Mouse (Mus musculus): Measurements from ENCODE around the gene Mall. TPM values are rescaled to one million over a fixed set of nuclear protein-coding genes. Genes with fewer than 3 reads are reported as not detected.

Mall gene
- 19.2 and 24.9 TPM in 2 replicates for polyA plus RNA-seq (2015; fragmentation: Nextera tagmentation; extraction: Ambion mirVana)

DNA sequence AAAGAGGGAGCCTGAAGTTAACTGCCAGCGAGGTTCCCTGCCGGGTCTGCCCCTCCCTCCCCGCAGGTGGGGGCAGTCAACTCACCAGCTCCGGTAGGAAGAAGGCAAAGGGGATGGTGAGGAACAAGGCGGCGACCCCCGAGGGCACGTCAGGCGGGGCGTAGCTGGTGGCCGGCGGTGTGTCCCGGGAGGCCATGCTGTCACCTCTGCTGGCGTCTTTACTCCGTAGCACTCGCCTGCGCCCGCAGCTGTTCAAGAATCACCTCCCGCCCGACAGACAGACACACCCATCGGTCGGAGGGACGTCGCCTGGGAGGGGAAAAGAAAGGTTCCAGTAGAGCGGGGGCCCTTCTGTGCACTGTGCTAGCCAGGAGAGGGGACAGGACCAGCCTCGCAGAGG, at the start of gene Mall:
Mall (minus strand) TSS at position 262 of the 400 bp plus-strand sequence.
- no peak for ATAC-seq (ENCODE audit: insufficient read depth, low FRiP score, low read depth)
- H3K9ac ChIP-seq = no peak within 1 kb of the TSS
- peak within 1 kb of the TSS; percentile 27 for H3K4me3 ChIP-seq (replicated peaks)
- no peaks in the 10 kb centered on the region for H3K9me3 ChIP-seq
- peak within 1 kb of the TSS; percentile 44 for H3K4me2 ChIP-seq
- H3K27ac ChIP-seq = peak within 1 kb of the TSS; percentile 65
- 3% methylated on average over 26 of the region's 26 CpGs for WGBS
- 0 out of 2 replicates have a peak, but pooled peaks cover 5% of the 10 kb centered on the region for H3K4me1 ChIP-seq
- H3K27me3 ChIP-seq (replicated peaks) = no peaks in the 10 kb centered on the region
- H3K36me3 ChIP-seq = no peaks in the 10 kb centered on the region

GRCm38 (mm10) chr2:127778451-127778850, 48.7 kb upstream of the Mall start:
- WGBS = 80% methylated on average over 5 of the region's 5 CpGs
- Histone ChIP-seq H3K4me3 (replicated peaks) (no peak overlapping the region), H3K9me3 (no peaks in the 10 kb centered on the region), H3K4me1 (no peaks in the 10 kb centered on the region), H3K4me2 (no peak overlapping the region), H3K9ac (no peak overlapping the region), H3K27ac (no peak overlapping the region), H3K36me3 (no peaks in the 10 kb centered on the region), H3K27me3 (replicated peaks) (no peaks in the 10 kb centered on the region)
- no peak for ATAC-seq (ENCODE audit: insufficient read depth, low FRiP score, low read depth)

- Histone ChIP-seq H3K27me3 (replicated peaks) (no peaks in the 10 kb centered on the region), H3K4me1 (no peaks in the 10 kb centered on the region), H3K27ac (no peak overlapping the region), H3K36me3 (0 out of 2 replicates have a peak, but pooled peaks cover 4% of the 10 kb centered on the region), H3K9ac (no peak overlapping the region), H3K4me3 (replicated peaks) (no peak overlapping the region), H3K4me2 (no peak overlapping the region), H3K9me3 (no peaks in the 10 kb centered on the region)
- no peak for ATAC-seq (ENCODE audit: insufficient read depth, low FRiP score, low read depth)
- 71% methylated on average over 3 of the region's 3 CpGs for WGBS
Observed at GRCm38 (mm10) chr2:127775013-127775412, 45.3 kb upstream of the Mall start.

GRCm38 (mm10) chr2:127774578-127774941, 44.8 kb upstream of the Mall start:
- Histone ChIP-seq H3K27ac (no peak overlapping the region), H3K4me3 (replicated peaks) (no peak overlapping the region), H3K9ac (no peak overlapping the region), H3K27me3 (replicated peaks) (no peaks in the 10 kb centered on the region), H3K9me3 (no peaks in the 10 kb centered on the region), H3K36me3 (peaks cover 8% of the 10 kb centered on the region; the same call in 1 of the 2 replicates), H3K4me1 (no peaks in the 10 kb centered on the region), H3K4me2 (no peak overlapping the region)
- WGBS = 56% methylated on average over 1 of the region's 1 CpGs
- no peak for ATAC-seq (ENCODE audit: insufficient read depth, low FRiP score, low read depth)

DNA sequence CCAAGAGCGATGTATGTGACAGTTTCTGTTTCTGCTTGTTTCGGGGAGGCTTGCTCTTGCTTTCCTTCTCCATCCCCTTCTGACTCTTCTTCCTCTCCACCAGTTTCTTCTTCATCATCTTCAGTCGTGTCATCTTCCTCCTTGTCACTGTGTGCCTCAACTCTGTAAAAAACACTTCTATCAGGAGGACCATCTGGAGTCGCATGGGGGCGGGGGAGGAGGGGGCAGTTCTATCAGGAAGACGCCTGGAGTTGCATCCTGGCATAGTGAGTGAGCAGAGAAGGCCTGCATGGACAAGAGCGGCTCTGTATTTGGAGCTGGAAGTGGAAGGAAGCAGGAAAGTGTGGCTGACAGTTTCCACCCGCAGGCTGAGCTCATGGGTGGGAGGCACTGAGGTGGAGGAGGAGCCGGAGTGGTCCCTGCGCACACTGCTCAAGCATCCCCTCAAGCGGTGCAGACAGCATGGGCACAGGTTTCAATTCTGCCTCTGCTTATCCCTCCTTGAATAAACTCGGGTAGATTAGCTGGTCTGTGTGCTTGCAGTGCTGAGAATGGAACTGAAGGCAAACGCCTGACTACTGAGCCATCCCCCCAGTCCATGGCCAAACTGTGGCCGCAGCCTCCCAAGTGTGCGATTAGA, 44.3 kb upstream of the Mall start:
- no peak for ATAC-seq (ENCODE audit: insufficient read depth, low FRiP score, low read depth)
- no peaks in the 10 kb centered on the region for H3K9me3 ChIP-seq
- WGBS = 64% methylated on average over 15 of the region's 15 CpGs
- no peak overlapping the region for H3K27ac ChIP-seq
- no peak overlapping the region for H3K9ac ChIP-seq
- H3K4me3 ChIP-seq (replicated peaks) = no peak overlapping the region
- H3K27me3 ChIP-seq (replicated peaks) = no peaks in the 10 kb centered on the region
- H3K4me2 ChIP-seq = no peak overlapping the region
- H3K36me3 ChIP-seq = peaks cover 11% of the 10 kb centered on the region; the same call in 1 of the 2 replicates
- no peaks in the 10 kb centered on the region for H3K4me1 ChIP-seq

DNA sequence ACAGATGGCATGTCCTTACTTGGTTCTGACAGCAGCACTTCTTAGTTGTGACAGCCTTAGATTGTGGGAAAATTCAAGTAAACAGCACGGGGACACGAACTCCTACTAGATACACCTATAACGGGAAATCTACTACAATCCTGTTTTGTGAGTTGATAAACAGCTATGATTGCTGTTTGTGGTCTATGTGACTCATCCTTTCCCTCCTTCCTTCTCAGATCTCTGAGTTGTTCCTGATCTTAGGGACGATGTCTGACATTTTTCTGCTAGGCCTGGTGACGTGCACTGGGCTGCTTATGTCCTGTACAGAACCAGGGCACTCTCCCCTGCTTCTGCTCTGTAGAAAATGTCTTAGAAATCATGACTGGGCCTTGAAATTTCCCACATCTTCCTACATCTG, 31.9 kb upstream of the Mall start:
- Histone ChIP-seq H3K4me2 (no peak overlapping the region), H3K9me3 (no peaks in the 10 kb centered on the region), H3K4me1 (peaks cover 6% of the 10 kb centered on the region; the same call in 1 of the 2 replicates), H3K36me3 (no peaks in the 10 kb centered on the region), H3K27ac (no peak overlapping the region), H3K4me3 (replicated peaks) (no peak overlapping the region), H3K9ac (no peak overlapping the region), H3K27me3 (replicated peaks) (no peaks in the 10 kb centered on the region)
- ATAC-seq (ENCODE audit: insufficient read depth, low FRiP score, low read depth) = no peak
- 90% methylated on average over 5 of the region's 5 CpGs for WGBS

DNA sequence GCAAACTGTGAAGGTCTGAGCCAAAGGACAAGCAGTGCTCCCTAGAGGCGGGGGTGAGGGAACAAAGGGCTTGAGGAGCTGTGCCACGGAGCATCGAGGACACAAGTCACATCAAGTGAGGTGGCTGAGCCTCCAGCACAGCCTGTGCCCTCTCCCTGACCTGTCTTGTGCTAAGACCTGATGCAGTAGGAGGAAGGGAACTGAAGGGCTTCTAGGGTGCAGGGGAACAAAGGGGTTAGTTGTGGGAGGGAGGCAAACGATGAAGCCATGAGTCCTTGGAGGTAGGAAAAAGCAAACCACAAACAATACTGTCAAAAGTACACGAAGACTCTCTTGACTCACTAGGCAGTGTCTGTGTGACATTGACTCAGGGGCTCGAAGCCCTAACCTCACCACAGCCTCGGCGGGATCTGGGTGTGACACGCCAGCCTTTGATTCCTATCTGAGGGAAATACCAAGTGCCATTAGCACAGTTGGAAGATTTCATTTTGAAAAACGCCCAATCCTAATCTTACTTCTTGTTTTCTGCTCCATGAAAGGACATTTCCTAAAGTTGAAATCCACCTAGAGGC, 30.8 kb upstream of the Mall start:
- 57% methylated on average over 10 of the region's 10 CpGs for WGBS
- H3K27me3 ChIP-seq (replicated peaks) = no peaks in the 10 kb centered on the region
- no peak overlapping the region for H3K4me2 ChIP-seq
- H3K9ac ChIP-seq = no peak overlapping the region
- no peaks in the 10 kb centered on the region for H3K36me3 ChIP-seq
- H3K9me3 ChIP-seq = no peaks in the 10 kb centered on the region
- peaks cover 6% of the 10 kb centered on the region; the same call in 1 of the 2 replicates for H3K4me1 ChIP-seq
- H3K27ac ChIP-seq = no peak overlapping the region
- ATAC-seq (ENCODE audit: insufficient read depth, low FRiP score, low read depth) = no peak
- no peak overlapping the region for H3K4me3 ChIP-seq (replicated peaks)

DNA sequence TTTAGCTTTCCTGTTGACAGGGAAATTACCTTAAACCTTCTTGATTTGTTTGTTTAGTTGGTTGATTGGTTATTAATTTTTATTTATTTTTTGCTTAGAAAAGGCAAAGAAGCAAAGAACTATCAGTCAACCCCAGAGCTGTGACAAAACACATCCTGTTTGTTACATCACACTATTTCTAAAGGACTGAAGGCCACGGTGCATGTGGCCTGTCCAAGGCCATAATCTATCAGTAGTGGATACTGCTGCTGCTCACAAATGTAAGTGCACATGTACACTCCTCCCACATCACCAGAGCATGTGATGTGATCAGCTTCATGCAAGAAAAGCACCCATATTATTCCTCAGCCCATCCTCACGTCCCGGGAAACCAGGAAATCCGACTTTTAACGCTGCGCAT, 30.3 kb upstream of the Mall start:
- H3K4me1 ChIP-seq = peaks cover 6% of the 10 kb centered on the region; the same call in 1 of the 2 replicates
- no peaks in the 10 kb centered on the region for H3K36me3 ChIP-seq
- no peak overlapping the region for H3K4me2 ChIP-seq
- ATAC-seq (ENCODE audit: insufficient read depth, low FRiP score, low read depth) = no peak
- no peaks in the 10 kb centered on the region for H3K27me3 ChIP-seq (replicated peaks)
- 89% methylated on average over 6 of the region's 6 CpGs for WGBS
- no peak overlapping the region for H3K4me3 ChIP-seq (replicated peaks)
- no peak overlapping the region for H3K9ac ChIP-seq
- no peak overlapping the region for H3K27ac ChIP-seq
- no peaks in the 10 kb centered on the region for H3K9me3 ChIP-seq

DNA sequence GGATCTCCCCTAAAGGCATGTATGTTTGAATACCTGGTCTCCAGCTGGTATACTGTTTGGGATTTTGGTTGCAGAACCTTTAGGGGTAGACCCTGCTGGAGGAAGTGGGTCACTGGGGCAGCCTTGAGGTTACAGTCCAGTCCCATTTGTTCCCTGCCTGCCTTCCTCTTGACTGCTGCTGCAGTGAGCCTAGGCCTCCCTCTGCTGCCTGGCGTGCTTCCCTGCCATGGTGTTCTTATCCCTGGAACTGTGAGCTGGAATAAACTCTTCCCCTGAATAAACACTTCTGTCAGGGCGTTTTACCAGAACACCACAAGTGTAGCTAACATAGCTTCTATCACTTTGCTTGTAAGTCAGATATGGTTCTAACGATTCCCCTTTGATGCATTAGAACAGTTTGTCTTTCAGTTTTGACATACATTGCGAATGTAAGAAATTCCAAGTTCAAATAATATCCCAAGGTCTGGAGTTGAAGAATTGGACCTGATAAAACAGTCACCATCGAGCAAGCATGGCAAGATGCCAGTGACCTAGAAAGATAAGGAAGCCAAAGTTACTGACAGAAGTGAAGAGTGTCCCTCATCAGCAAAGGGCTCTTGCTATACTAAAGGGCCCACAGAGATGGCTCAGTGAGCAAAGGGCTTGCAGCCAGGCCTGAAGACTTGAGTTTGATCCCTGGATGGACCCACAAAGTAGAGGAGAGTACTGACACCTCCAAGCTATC, 29.6 kb upstream of the Mall start:
- H3K36me3 ChIP-seq = no peaks in the 10 kb centered on the region
- H3K4me1 ChIP-seq = peaks cover 6% of the 10 kb centered on the region; the same call in 1 of the 2 replicates
- no peak overlapping the region for H3K4me3 ChIP-seq (replicated peaks)
- H3K4me2 ChIP-seq = no peak overlapping the region
- no peaks in the 10 kb centered on the region for H3K9me3 ChIP-seq
- no peak overlapping the region for H3K27ac ChIP-seq
- H3K9ac ChIP-seq = no peak overlapping the region
- WGBS = 69% methylated on average over 5 of the region's 5 CpGs
- H3K27me3 ChIP-seq (replicated peaks) = no peaks in the 10 kb centered on the region
- no peak for ATAC-seq (ENCODE audit: insufficient read depth, low FRiP score, low read depth)

- peaks cover 6% of the 10 kb centered on the region; the same call in 1 of the 2 replicates for H3K4me1 ChIP-seq
- H3K9ac ChIP-seq = no peak overlapping the region
- H3K9me3 ChIP-seq = no peaks in the 10 kb centered on the region
- H3K36me3 ChIP-seq = no peaks in the 10 kb centered on the region
- no peak overlapping the region for H3K4me3 ChIP-seq (replicated peaks)
- ATAC-seq (ENCODE audit: insufficient read depth, low FRiP score, low read depth) = peak; percentile 43; the same call in 1 of the 2 replicates
- 24% methylated on average over 8 of the region's 8 CpGs for WGBS
- no peak overlapping the region for H3K4me2 ChIP-seq
- no peaks in the 10 kb centered on the region for H3K27me3 ChIP-seq (replicated peaks)
- no peak overlapping the region for H3K27ac ChIP-seq
Observed at GRCm38 (mm10) chr2:127757171-127757570, 27.4 kb upstream of the Mall start.

- H3K4me2 ChIP-seq = no peak overlapping the region
- no peak overlapping the region for H3K27ac ChIP-seq
- no peaks in the 10 kb centered on the region for H3K9me3 ChIP-seq
- 91% methylated on average over 4 of the region's 4 CpGs for WGBS
- no peaks in the 10 kb centered on the region for H3K36me3 ChIP-seq
- no peaks in the 10 kb centered on the region for H3K27me3 ChIP-seq (replicated peaks)
- peaks cover 6% of the 10 kb centered on the region; the same call in 1 of the 2 replicates for H3K4me1 ChIP-seq
- H3K4me3 ChIP-seq (replicated peaks) = no peak overlapping the region
- ATAC-seq (ENCODE audit: insufficient read depth, low FRiP score, low read depth) = no peak
- no peak overlapping the region for H3K9ac ChIP-seq
Observed at GRCm38 (mm10) chr2:127754113-127754512, 24.4 kb upstream of the Mall start.

Data from stomach, embryonic 15.5 days (tissue).